Comparison of ENCODE assay signal across 16 mouse cellular contexts in genomic region chr2:70327602-70328001, GRCm38 (mm10).
"Had no signal": no experiment of that assay in that cellular context is flagged by ENCODE, and none has a peak within 500 bp of the region (broad histone marks: within the 10 kb centered on the region; RNA-seq: fewer than 3 reads in every experiment).

No protein-coding gene starts in this region.

- DNase-seq: retina, postnatal 1 day; right cerebral cortex, adult 18-20 months; right cerebral cortex, postnatal 14 days; right cerebral cortex, postnatal 25 days; right cerebral cortex, postnatal 4 days; spleen, adult 18-20 months; thymus, adult 18-20 months; thymus, adult 2 months; thymus, postnatal 14 days; thymus, postnatal 25 days; thymus, postnatal 36 days; thymus, postnatal 4 days had no signal

- H3K9me3 ChIP-seq: neural tube, embryonic 13.5 days; neural tube, embryonic 15.5 days; stomach, embryonic 15.5 days had no signal

- H3K9ac ChIP-seq: neural tube, embryonic 13.5 days; neural tube, embryonic 15.5 days; stomach, embryonic 15.5 days had no signal

- H3K27ac ChIP-seq: neural tube, embryonic 13.5 days; neural tube, embryonic 15.5 days; stomach, embryonic 15.5 days; stomach, postnatal 0 days had no signal

- H3K36me3 ChIP-seq: neural tube, embryonic 13.5 days; neural tube, embryonic 15.5 days; stomach, embryonic 15.5 days had no signal

- H3K4me2 ChIP-seq: neural tube, embryonic 13.5 days; neural tube, embryonic 15.5 days; stomach, embryonic 15.5 days had no signal

- H3K4me3 ChIP-seq: neural tube, embryonic 13.5 days; neural tube, embryonic 15.5 days; stomach, embryonic 15.5 days had no signal

- H3K27me3 ChIP-seq: neural tube, embryonic 13.5 days; neural tube, embryonic 15.5 days; stomach, embryonic 15.5 days had no signal

- H3K4me1 ChIP-seq: neural tube, embryonic 13.5 days; neural tube, embryonic 15.5 days had no signal
